Mouse (Mus musculus): ENCODE results near the gene Rasl11a. TPM values are rescaled to one million over a fixed set of nuclear protein-coding genes. Genes with fewer than 3 reads are reported as not detected.

The Rasl11a gene
- 30.1 and 37.2 TPM in 2 replicates for polyA plus RNA-seq (2016; fragmentation: Nextera tagmentation; extraction: Ambion mirVana)

GRCm38 (mm10) chr5:146844945-146845365 lies at the start of gene Rasl11a:
Gene Rasl11a, plus strand, starts transcription at chr5:146845071.
- peak within 1 kb of the TSS; percentile 91 for H3K27ac ChIP-seq (replicated peaks)
- peaks cover 27% of the 10 kb centered on the region for H3K36me3 ChIP-seq
- H3K27me3 ChIP-seq (ENCODE audit: low read depth, poor library complexity, severe bottlenecking): no peaks in the 10 kb centered on the region
- peak; percentile 90 for DNase-seq (ENCODE audit: low spot score)
- 0% methylated on average over 40 of the region's 40 CpGs for WGBS
- H3K4me1 ChIP-seq: peaks cover 21% of the 10 kb centered on the region
- no peaks in the 10 kb centered on the region for H3K9me3 ChIP-seq (replicated peaks)
- peak within 1 kb of the TSS; percentile 70 for H3K4me3 ChIP-seq

GRCm38 (mm10) chr5:146795728-146796127 lies 49.1 kb upstream of the Rasl11a start:
- DNase-seq (ENCODE audit: low spot score): no peak
- H3K36me3 ChIP-seq: no peaks in the 10 kb centered on the region
- WGBS: 72% methylated on average over 13 of the region's 13 CpGs
- H3K27me3 ChIP-seq (ENCODE audit: low read depth, poor library complexity, severe bottlenecking): no peaks in the 10 kb centered on the region
- no peaks in the 10 kb centered on the region for H3K9me3 ChIP-seq (replicated peaks)
- H3K4me1 ChIP-seq: peaks cover 36% of the 10 kb centered on the region
- H3K27ac ChIP-seq (replicated peaks): no peak overlapping the region
- no peak overlapping the region for H3K4me3 ChIP-seq

GRCm38 (mm10) chr5:146798031-146798430 lies 46.8 kb upstream of the Rasl11a start:
- Histone ChIP-seq H3K4me1 (peaks cover 17% of the 10 kb centered on the region), H3K9me3 (replicated peaks) (peaks cover 4% of the 10 kb centered on the region; the same call in 1 of the 2 replicates), H3K36me3 (no peaks in the 10 kb centered on the region), H3K27ac (replicated peaks) (no peak overlapping the region), H3K27me3 (ENCODE audit: low read depth, poor library complexity, severe bottlenecking) (no peaks in the 10 kb centered on the region), H3K4me3 (no peak overlapping the region)
- 62% methylated on average over 9 of the region's 9 CpGs for WGBS
- DNase-seq (ENCODE audit: low spot score): no peak

- Histone ChIP-seq H3K4me3 (no peak overlapping the region), H3K9me3 (replicated peaks) (peaks cover 4% of the 10 kb centered on the region; the same call in 1 of the 2 replicates), H3K36me3 (no peaks in the 10 kb centered on the region), H3K4me1 (no peaks in the 10 kb centered on the region), H3K27ac (replicated peaks) (no peak overlapping the region), H3K27me3 (ENCODE audit: low read depth, poor library complexity, severe bottlenecking) (no peaks in the 10 kb centered on the region)
- no peak for DNase-seq (ENCODE audit: low spot score)
- WGBS: 81% methylated on average over 8 of the region's 8 CpGs
Observed at GRCm38 (mm10) chr5:146806004-146806430, 38.9 kb upstream of the Rasl11a start.

- Histone ChIP-seq H3K27ac (replicated peaks) (no peak overlapping the region), H3K36me3 (no peaks in the 10 kb centered on the region), H3K27me3 (ENCODE audit: low read depth, poor library complexity, severe bottlenecking) (no peaks in the 10 kb centered on the region), H3K4me1 (no peaks in the 10 kb centered on the region), H3K9me3 (replicated peaks) (no peaks in the 10 kb centered on the region), H3K4me3 (no peak overlapping the region)
- 80% methylated on average over 5 of the region's 5 CpGs for WGBS
- no peak for DNase-seq (ENCODE audit: low spot score)
Observed at GRCm38 (mm10) chr5:146809951-146810350, 34.9 kb upstream of the Rasl11a start.

- H3K9me3 ChIP-seq (replicated peaks): no peaks in the 10 kb centered on the region
- H3K4me1 ChIP-seq: no peaks in the 10 kb centered on the region
- no peak for DNase-seq (ENCODE audit: low spot score)
- no peak overlapping the region for H3K27ac ChIP-seq (replicated peaks)
- H3K27me3 ChIP-seq (ENCODE audit: low read depth, poor library complexity, severe bottlenecking): no peaks in the 10 kb centered on the region
- no peak overlapping the region for H3K4me3 ChIP-seq
- no peaks in the 10 kb centered on the region for H3K36me3 ChIP-seq
- WGBS: 92% methylated on average over 5 of the region's 5 CpGs
Observed at GRCm38 (mm10) chr5:146812866-146813265, 32.0 kb upstream of the Rasl11a start.

GRCm38 (mm10) chr5:146813421-146813820 lies 31.4 kb upstream of the Rasl11a start:
- WGBS: 83% methylated on average over 4 of the region's 4 CpGs
- no peaks in the 10 kb centered on the region for H3K27me3 ChIP-seq (ENCODE audit: low read depth, poor library complexity, severe bottlenecking)
- no peaks in the 10 kb centered on the region for H3K9me3 ChIP-seq (replicated peaks)
- H3K36me3 ChIP-seq: no peaks in the 10 kb centered on the region
- H3K4me3 ChIP-seq: no peak overlapping the region
- H3K27ac ChIP-seq (replicated peaks): no peak overlapping the region
- no peak for DNase-seq (ENCODE audit: low spot score)
- no peaks in the 10 kb centered on the region for H3K4me1 ChIP-seq

GRCm38 (mm10) chr5:146815394-146815793 lies 29.5 kb upstream of the Rasl11a start:
- no peak overlapping the region for H3K27ac ChIP-seq (replicated peaks)
- 85% methylated on average over 4 of the region's 4 CpGs for WGBS

GRCm38 (mm10) chr5:146817583-146817982 lies 27.3 kb upstream of the Rasl11a start:
- DNase-seq (ENCODE audit: low spot score): no peak
- Histone ChIP-seq H3K4me1 (0 out of 2 replicates have a peak, but pooled peaks cover 3% of the 10 kb centered on the region), H3K4me3 (no peak overlapping the region), H3K27ac (replicated peaks) (no peak overlapping the region), H3K36me3 (no peaks in the 10 kb centered on the region), H3K27me3 (ENCODE audit: low read depth, poor library complexity, severe bottlenecking) (no peaks in the 10 kb centered on the region), H3K9me3 (replicated peaks) (no peaks in the 10 kb centered on the region)
- 89% methylated on average over 8 of the region's 8 CpGs for WGBS

More at GRCm38 (mm10) chr5:146815394-146815793, 29.5 kb upstream of the Rasl11a start:
- H3K4me1 ChIP-seq: 0 out of 2 replicates have a peak, but pooled peaks cover 3% of the 10 kb centered on the region
- no peaks in the 10 kb centered on the region for H3K9me3 ChIP-seq (replicated peaks)
- H3K27me3 ChIP-seq (ENCODE audit: low read depth, poor library complexity, severe bottlenecking): no peaks in the 10 kb centered on the region
- H3K4me3 ChIP-seq: no peak overlapping the region
- no peak for DNase-seq (ENCODE audit: low spot score)
- no peaks in the 10 kb centered on the region for H3K36me3 ChIP-seq

GRCm38 (mm10) chr5:146818906-146819623 lies 25.8 kb upstream of the Rasl11a start:
- DNase-seq (ENCODE audit: low spot score): no peak
- WGBS: 85% methylated on average over 8 of the region's 8 CpGs
- Histone ChIP-seq H3K36me3 (no peaks in the 10 kb centered on the region), H3K4me3 (no peak overlapping the region), H3K27ac (replicated peaks) (no peak overlapping the region), H3K27me3 (ENCODE audit: low read depth, poor library complexity, severe bottlenecking) (no peaks in the 10 kb centered on the region), H3K9me3 (replicated peaks) (no peaks in the 10 kb centered on the region), H3K4me1 (0 out of 2 replicates have a peak, but pooled peaks cover 3% of the 10 kb centered on the region)

- no peak overlapping the region for H3K4me3 ChIP-seq
- 91% methylated on average over 5 of the region's 5 CpGs for WGBS
- H3K36me3 ChIP-seq: no peaks in the 10 kb centered on the region
- no peaks in the 10 kb centered on the region for H3K9me3 ChIP-seq (replicated peaks)
- no peak for DNase-seq (ENCODE audit: low spot score)
- H3K27me3 ChIP-seq (ENCODE audit: low read depth, poor library complexity, severe bottlenecking): no peaks in the 10 kb centered on the region
- no peak overlapping the region for H3K27ac ChIP-seq (replicated peaks)
- H3K4me1 ChIP-seq: peaks cover 8% of the 10 kb centered on the region; the same call in 1 of the 2 replicates
Observed at GRCm38 (mm10) chr5:146823005-146823404, 21.9 kb upstream of the Rasl11a start.

- Histone ChIP-seq H3K36me3 (peaks cover 5% of the 10 kb centered on the region), H3K9me3 (replicated peaks) (no peaks in the 10 kb centered on the region), H3K27ac (replicated peaks) (no peak overlapping the region), H3K4me1 (peaks cover 17% of the 10 kb centered on the region), H3K4me3 (no peak overlapping the region), H3K27me3 (ENCODE audit: low read depth, poor library complexity, severe bottlenecking) (no peaks in the 10 kb centered on the region)
- no peak for DNase-seq (ENCODE audit: low spot score)
- 56% methylated on average over 8 of the region's 8 CpGs for WGBS
Observed at GRCm38 (mm10) chr5:146829528-146829927, 15.3 kb upstream of the Rasl11a start.

- peaks cover 15% of the 10 kb centered on the region for H3K4me1 ChIP-seq
- H3K9me3 ChIP-seq (replicated peaks): no peaks in the 10 kb centered on the region
- H3K4me3 ChIP-seq: peak overlapping the region; percentile 98
- DNase-seq (ENCODE audit: low spot score): no peak
- no peaks in the 10 kb centered on the region for H3K27me3 ChIP-seq (ENCODE audit: low read depth, poor library complexity, severe bottlenecking)
- H3K27ac ChIP-seq (replicated peaks): peak overlapping the region; percentile 99
- 56% methylated on average over 7 of the region's 7 CpGs for WGBS
- H3K36me3 ChIP-seq: peaks cover 34% of the 10 kb centered on the region
Observed at GRCm38 (mm10) chr5:146832435-146832768, 12.5 kb upstream of the Rasl11a start.
